Mouse (Mus musculus) CD4-positive naive resting alpha-beta T cell, adult 57 days (primary cell): Measurements from ENCODE around the gene Appl1. TPM values are rescaled to one million over a fixed set of nuclear protein-coding genes. Genes with fewer than 3 reads are reported as not detected.

Experiments used
- total RNA-seq: library from RNA; stranded (reverse); gene quantifications from one replicate; pipeline ENCODE4 v1.2.4, GENCODE M21; 2023

The Appl1 gene
- 49.7 TPM for total RNA-seq

DNA sequence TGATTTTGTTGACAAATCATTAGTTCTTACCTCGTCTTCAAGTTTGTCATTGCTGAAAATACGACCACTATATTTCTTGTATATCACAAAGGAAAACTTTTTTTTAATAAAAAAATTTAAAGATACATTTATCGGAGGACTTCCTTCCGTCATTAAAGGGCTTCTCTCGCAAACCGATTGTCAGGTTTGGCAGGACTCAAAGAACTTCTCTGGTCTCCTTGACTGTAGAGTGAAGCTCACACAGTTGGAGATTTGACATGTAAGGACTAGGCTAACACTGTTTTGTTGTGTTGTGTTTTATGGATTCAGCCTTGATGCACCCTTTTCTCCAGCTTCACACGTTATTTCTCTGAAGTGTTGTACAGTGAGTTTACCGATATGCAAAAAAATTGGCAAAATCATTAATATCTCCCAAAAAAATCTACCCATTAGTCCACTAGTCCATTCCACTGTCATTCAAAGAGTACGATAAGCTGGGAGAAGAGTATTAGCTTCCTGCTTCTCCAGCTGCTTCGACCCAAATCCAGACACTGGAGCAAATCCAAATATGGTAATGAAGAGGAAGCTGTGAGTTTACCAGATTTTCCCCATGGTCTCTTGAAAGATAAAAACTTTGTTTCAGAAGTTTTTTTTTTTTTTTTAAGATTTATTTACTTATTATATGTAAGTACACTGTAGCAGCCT lies at the start of gene Appl1:
Gene Appl1, minus strand, starts transcription at position 127 of the 684 bp plus-strand sequence.

DNA sequence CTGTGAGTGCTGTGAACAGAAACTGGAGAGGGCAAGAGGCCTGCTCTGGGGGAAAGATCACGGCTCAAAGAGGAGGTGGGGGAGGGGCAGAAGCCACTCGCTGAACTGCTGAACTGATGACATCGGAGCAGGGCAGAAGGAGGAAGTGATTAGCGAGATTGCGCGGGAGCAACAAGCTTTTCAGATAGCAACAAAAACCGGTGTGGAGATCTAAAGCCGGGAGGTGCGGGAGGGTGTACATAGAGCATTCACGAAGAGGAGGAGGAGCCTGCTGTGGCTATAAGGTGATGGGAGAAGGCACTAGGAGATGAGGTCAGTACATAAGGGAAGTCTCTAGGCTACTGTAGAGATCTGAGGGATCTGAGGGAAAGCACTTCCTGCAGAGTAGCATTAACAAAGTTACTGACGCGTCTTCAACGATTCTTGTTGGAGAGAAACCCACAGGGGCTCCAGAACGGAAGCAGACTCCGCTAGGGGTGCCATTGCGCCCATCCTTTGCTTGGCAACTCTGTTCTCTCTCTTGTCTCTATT lies 23.2 kb upstream of the Appl1 start, which contains the start of gene Hesx1:
Gene Hesx1, plus strand, starts transcription at position 206 of the 531 bp plus-strand sequence.

DNA sequence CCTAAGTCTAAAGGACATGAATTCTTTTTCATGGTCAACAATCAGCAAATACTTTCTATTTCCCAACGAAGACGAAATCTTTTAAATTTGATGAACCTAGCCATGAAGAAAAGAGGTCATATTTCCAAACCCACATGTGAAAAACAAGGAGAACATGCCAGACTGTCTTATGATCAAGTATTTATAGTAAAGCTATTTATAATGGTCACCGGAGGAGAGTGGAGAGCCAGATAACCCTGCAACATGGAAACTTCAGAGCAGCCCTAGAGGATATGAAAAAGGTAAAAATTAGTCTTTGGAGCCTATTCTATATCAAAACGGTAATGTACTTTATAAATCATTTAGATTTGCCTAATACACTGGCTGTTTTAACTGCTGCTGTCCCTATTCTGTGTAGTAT lies 76.6 kb downstream of the Appl1 start, which contains the start of gene Asb14:
Gene Asb14, plus strand, starts transcription at position 166 of the 400 bp plus-strand sequence.

Other genes starting within 250 kb of the Appl1 start
- gene Asb14, start 76.7 kb downstream of the Appl1 start, total RNA-seq, result not detected
- gene Hesx1, start 23.2 kb upstream of the Appl1 start, total RNA-seq, result not detected
- 0.68 TPM for gene Il17rd, start 67.7 kb upstream of the Appl1 start, total RNA-seq
- gene Arhgef3, start 143.7 kb upstream of the Appl1 start, total RNA-seq, result 94.0 TPM